Mouse (Mus musculus) limb, embryonic 10.5 days (tissue): ENCODE data around the gene Rpl13. TPM values are rescaled to one million over a fixed set of nuclear protein-coding genes. Genes with fewer than 3 reads are reported as not detected.

Experiments used
- DNase-seq: peaks from one replicate; pipeline ENCODE4 v3.0.0-alpha.2; 2017; ENCODE audit warnings: low spot score
- H3K27ac ChIP-seq: fragments of 300-500 bp; sonication (generic); 2 replicates; pipeline ENCODE4 v1.5.1; 2016; ENCODE audit warnings: mild to moderate bottlenecking
- H3K27me3 ChIP-seq: fragments of 300-500 bp; sonication (generic); 2 replicates; pipeline ENCODE4 v1.6.1; 2016; ENCODE audit warnings: low read depth, mild to moderate bottlenecking; ENCODE audit not compliant: poor library complexity, severe bottlenecking
- H3K36me3 ChIP-seq: fragments of 300-500 bp; sonication (generic); 2 replicates; pipeline ENCODE4 v1.6.1; 2016; ENCODE audit warnings: mild to moderate bottlenecking, moderate library complexity
- H3K4me1 ChIP-seq: fragments of 300-500 bp; sonication (generic); 2 replicates; pipeline ENCODE4 v1.6.1; 2016
- H3K4me3 ChIP-seq: fragments of 300-500 bp; sonication (generic); 2 replicates; pipeline ENCODE4 v1.5.1; 2016; ENCODE audit warnings: mild to moderate bottlenecking, moderate library complexity
- H3K9me3 ChIP-seq: fragments of 300-500 bp; sonication (generic); replicated peaks from 2 replicates; pipeline ENCODE4 v1.6.1; 2016; ENCODE audit warnings: mild to moderate bottlenecking
- WGBS: fragments of 180-500 bp; shearing (Covaris S2); methylation state at CpG from one replicate; pipeline ENCODE4 v1.1.7; 2016; 5-methylcytosine and 5-hydroxymethylcytosine counted together
- polyA plus RNA-seq: library from polyadenylated mRNA; unstranded; fragments of >200 nt; fragmentation: Nextera tagmentation; extraction: Ambion mirVana; gene quantifications from 2 replicates; pipeline ENCODE4 v1.2.1, GENCODE M21; 2016

The Rpl13 gene
- polyA plus RNA-seq, 1 experiment from 2014 or later: 1,397 TPM

DNA sequence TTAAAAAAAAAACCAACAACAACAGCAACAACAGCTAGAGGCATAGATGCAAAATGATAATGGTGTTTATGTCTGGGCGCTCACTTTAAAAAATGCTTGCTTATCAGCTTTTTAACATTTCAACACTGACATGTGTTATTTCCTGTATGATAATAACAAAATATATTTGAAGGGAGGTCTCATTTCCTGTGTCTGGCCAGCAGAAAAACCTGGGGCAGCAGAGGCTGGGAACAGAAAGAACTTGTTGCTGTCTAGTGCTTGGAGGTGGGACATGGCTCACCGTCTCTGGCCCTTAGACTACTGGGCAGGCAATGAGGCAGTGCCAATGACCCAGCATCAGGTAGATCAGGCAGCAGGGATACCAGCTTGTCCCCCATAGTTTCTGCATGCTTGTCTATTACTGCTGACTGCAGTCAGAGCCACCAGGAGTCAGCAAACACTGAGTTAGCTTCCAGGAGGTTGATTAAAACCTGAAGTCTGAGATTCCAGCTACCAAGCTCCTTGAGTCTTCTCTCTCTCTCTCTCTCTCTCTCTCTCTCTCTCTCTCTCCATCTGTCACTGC, 11.8 kb downstream of the Rpl13 start:
- Histone ChIP-seq H3K27me3 (peaks cover 44% of the 10 kb centered on the region), H3K27ac (no peak overlapping the region), H3K4me1 (peaks cover 46% of the 10 kb centered on the region), H3K4me3 (no peak overlapping the region), H3K9me3 (no peaks in the 10 kb centered on the region), H3K36me3 (no peaks in the 10 kb centered on the region)
- DNase-seq: no peak
- WGBS: 71% methylated on average over 2 of the region's 2 CpGs

GRCm38 (mm10) chr8:123114644-123115043, 12.5 kb downstream of the Rpl13 start:
- Histone ChIP-seq H3K36me3 (no peaks in the 10 kb centered on the region), H3K9me3 (no peaks in the 10 kb centered on the region), H3K4me3 (no peak overlapping the region), H3K27me3 (peaks cover 50% of the 10 kb centered on the region), H3K27ac (no peak overlapping the region), H3K4me1 (peaks cover 46% of the 10 kb centered on the region)
- no peak for DNase-seq
- WGBS: 90% methylated on average over 3 of the region's 3 CpGs

- DNase-seq: peak; percentile 55
- peaks cover 37% of the 10 kb centered on the region for H3K4me1 ChIP-seq
- WGBS: 1% methylated on average over 51 of the region's 51 CpGs
- no peaks in the 10 kb centered on the region for H3K9me3 ChIP-seq
- peak within 1 kb of the TSS; percentile 47 for H3K27ac ChIP-seq
- peaks cover 62% of the 10 kb centered on the region for H3K27me3 ChIP-seq
- H3K4me3 ChIP-seq: peak within 1 kb of the TSS; percentile 61
- H3K36me3 ChIP-seq: no peaks in the 10 kb centered on the region
Measured at GRCm38 (mm10) chr8:123117127-123117731, 15.1 kb downstream of the Rpl13 start, which contains the start of gene Cpne7. Cpne7 (plus strand) TSS chr8:123117374.

DNA sequence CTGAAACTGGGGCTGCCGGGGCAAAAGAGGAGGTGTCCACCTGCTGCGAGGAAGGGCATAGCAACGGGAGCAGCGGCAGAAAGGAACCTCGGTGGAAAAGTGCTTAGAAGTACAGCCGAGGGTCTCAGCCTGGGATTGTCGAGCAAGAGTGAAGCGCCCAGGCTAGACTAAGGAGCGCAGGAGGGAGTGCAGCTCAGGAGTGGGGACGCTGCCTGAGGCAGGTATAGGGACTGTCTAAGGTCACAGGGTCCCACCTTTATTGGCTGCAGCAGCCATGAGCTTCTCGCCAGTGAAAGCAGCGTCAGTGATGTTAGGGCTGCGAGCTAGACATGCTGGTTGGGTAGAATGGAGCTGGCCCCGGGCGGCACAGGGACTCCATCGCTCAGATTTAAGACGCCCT, 15.6 kb downstream of the Rpl13 start:
- no peaks in the 10 kb centered on the region for H3K36me3 ChIP-seq
- peaks cover 67% of the 10 kb centered on the region for H3K27me3 ChIP-seq
- H3K27ac ChIP-seq: no peak overlapping the region
- no peak for DNase-seq
- peak overlapping the region; percentile 61 for H3K4me3 ChIP-seq
- no peaks in the 10 kb centered on the region for H3K9me3 ChIP-seq
- H3K4me1 ChIP-seq: peaks cover 37% of the 10 kb centered on the region
- 2% methylated on average over 17 of the region's 17 CpGs for WGBS

DNA sequence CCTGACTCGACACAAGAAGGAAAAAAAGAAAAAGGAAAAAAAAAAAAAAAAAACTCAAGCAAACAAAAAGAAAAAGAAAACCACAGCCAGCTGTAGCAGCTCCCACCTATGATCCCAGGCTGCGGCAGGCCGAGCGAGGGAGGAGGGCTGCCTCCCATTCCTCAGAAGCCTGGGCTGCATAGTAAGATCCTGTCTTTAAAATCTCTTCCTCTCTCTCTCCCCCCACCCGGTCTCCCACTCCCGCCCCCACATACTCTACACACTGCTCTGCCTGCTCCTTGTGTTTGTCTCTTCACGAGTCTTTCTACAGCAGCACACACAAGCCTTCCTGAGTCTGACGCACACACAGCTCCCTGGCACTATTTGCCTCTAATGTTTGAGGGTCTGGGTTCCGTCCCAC, 19.9 kb downstream of the Rpl13 start:
- Histone ChIP-seq H3K4me3 (no peak overlapping the region), H3K9me3 (no peaks in the 10 kb centered on the region), H3K36me3 (no peaks in the 10 kb centered on the region), H3K4me1 (peaks cover 34% of the 10 kb centered on the region), H3K27ac (0 out of 2 replicates have a peak overlapping the region, but pooled peaks have one; percentile 19), H3K27me3 (peaks cover 74% of the 10 kb centered on the region)
- WGBS: 72% methylated on average over 9 of the region's 9 CpGs
- DNase-seq: no peak

GRCm38 (mm10) chr8:123122670-123123069, 20.5 kb downstream of the Rpl13 start:
- Histone ChIP-seq H3K4me1 (peaks cover 31% of the 10 kb centered on the region), H3K9me3 (no peaks in the 10 kb centered on the region), H3K4me3 (no peak overlapping the region), H3K27me3 (peaks cover 73% of the 10 kb centered on the region), H3K36me3 (no peaks in the 10 kb centered on the region), H3K27ac (no peak overlapping the region)
- WGBS: 85% methylated on average over 5 of the region's 5 CpGs
- no peak for DNase-seq

DNA sequence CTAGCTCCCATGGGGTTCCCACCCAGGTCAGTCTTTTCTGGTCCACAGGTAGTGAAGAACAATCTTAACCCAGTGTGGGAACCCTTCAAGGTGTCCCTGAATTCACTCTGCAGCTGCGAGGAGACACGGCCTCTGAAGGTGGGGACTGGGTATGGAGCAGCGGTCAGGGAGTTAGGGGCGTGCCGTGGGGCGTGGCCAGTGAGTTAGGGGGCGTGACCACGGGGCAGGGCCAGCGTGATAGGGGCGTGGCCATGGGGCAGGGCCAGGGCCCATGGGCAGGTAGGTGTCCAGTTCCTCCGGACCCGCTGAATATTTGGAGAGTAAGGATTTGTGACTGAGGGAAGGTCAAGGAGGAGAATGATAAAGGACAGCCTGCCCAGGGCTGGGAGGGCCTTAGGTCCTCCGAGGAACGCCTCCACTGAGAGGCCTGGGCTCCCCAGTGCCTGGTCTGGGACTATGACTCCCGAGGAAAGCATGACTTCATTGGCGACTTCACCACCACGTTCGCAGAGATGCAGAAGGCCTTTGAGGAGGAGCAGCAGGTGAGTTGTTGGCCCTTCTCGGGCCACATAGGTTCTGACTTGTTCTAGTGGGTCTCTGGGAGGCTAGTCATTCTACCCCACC, 24.2 kb downstream of the Rpl13 start:
- peak overlapping the region; percentile 24 for H3K4me3 ChIP-seq
- H3K36me3 ChIP-seq: no peaks in the 10 kb centered on the region
- peak; percentile 87 for DNase-seq
- 6% methylated on average over 19 of the region's 19 CpGs for WGBS
- H3K4me1 ChIP-seq: peaks cover 24% of the 10 kb centered on the region
- H3K27ac ChIP-seq: no peak overlapping the region
- H3K9me3 ChIP-seq: no peaks in the 10 kb centered on the region
- peaks cover 51% of the 10 kb centered on the region for H3K27me3 ChIP-seq

DNA sequence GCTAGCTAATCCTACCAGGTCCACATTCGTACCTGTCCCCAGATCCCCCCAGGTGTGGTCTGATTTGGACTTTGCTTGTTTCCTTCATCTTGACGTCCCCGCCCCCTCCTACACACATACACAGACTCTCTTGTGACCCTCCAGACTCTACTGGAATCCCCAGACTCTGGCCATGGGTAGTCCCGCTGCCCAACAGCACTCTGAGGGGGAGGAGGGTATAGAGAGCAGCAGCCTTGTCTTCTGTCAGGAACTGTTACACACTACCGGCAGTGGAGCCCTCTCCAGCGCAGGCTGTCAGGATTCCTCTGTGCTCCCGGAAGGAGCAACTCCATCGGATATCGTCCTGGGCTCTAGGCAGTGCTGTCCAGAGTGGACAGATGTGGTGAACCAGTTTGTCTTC, 28.9 kb downstream of the Rpl13 start:
- no peak for DNase-seq
- WGBS: 68% methylated on average over 9 of the region's 9 CpGs

DNA sequence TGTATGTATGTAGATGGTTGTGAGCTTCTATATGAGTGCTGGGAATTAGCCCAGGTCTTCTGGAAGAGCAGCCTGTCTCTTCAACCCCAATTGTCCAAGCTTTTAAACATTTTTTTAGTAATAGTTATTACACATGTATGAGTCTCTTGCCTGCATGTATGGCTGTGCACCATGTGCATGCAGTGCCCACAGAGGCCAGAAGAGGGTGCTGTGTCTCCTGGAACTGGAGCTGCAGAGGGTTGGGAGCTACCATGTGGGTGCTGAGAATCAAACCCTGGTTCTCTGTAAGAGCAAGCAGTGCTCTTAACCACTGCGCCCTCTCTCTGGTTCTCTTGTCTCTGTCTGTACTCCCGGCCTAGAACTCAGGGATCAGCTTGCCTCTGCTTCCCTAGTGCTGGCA, 30.8 kb downstream of the Rpl13 start:
- no peak overlapping the region for H3K4me3 ChIP-seq
- no peak for DNase-seq
- H3K36me3 ChIP-seq: no peaks in the 10 kb centered on the region
- H3K4me1 ChIP-seq: peaks cover 22% of the 10 kb centered on the region
- H3K9me3 ChIP-seq: no peaks in the 10 kb centered on the region
- 96% methylated on average over 2 of the region's 2 CpGs for WGBS
- 0 out of 2 replicates have a peak, but pooled peaks cover under 1% of the 10 kb centered on the region for H3K27me3 ChIP-seq
- H3K27ac ChIP-seq: no peak overlapping the region

More for the DNA sequence above, 28.9 kb downstream of the Rpl13 start:
- Histone ChIP-seq H3K4me3 (no peak overlapping the region), H3K27ac (no peak overlapping the region), H3K9me3 (no peaks in the 10 kb centered on the region), H3K27me3 (peaks cover 18% of the 10 kb centered on the region), H3K36me3 (no peaks in the 10 kb centered on the region), H3K4me1 (peaks cover 23% of the 10 kb centered on the region)

DNA sequence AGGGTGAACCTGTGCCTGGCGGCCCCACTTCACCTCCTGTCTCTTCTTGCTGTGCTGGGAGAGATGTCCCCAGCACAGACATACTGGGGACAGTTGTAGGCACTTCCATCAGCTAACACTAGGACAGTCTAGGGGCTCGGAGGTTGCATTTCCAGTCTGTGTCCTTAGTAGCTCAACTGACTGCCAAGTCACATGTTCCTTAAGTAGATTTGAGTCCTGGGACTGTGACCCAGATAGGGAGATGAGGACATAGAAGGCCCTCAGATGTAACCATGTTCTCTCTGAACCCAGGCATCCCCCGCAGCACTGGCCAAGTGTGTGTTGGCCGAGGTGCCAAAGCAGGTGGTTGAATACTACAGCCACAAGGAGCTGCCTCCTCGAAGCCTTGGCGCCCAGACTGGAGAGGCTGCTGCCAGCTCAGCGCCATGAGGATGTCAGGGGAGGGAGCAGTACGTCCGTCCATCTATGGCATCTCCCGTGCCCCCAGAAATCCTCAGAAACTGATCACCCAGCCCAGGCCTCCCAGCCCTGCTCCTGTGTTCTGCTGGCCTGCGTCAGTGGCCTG, 32.1 kb downstream of the Rpl13 start:
- no peaks in the 10 kb centered on the region for H3K36me3 ChIP-seq
- DNase-seq: no peak
- no peaks in the 10 kb centered on the region for H3K9me3 ChIP-seq
- H3K27me3 ChIP-seq: no peaks in the 10 kb centered on the region
- H3K4me3 ChIP-seq: no peak overlapping the region
- 91% methylated on average over 11 of the region's 11 CpGs for WGBS
- no peak overlapping the region for H3K27ac ChIP-seq
- H3K4me1 ChIP-seq: peaks cover 31% of the 10 kb centered on the region

GRCm38 (mm10) chr8:123135406-123135805, 33.3 kb downstream of the Rpl13 start:
- Histone ChIP-seq H3K4me3 (no peak overlapping the region), H3K36me3 (no peaks in the 10 kb centered on the region), H3K27ac (no peak overlapping the region), H3K4me1 (peaks cover 31% of the 10 kb centered on the region), H3K9me3 (no peaks in the 10 kb centered on the region), H3K27me3 (no peaks in the 10 kb centered on the region)
- DNase-seq: no peak
- 50% methylated on average over 7 of the region's 7 CpGs for WGBS

- Histone ChIP-seq H3K27ac (no peak overlapping the region), H3K4me1 (peaks cover 31% of the 10 kb centered on the region)
Measured at GRCm38 (mm10) chr8:123135806-123136205, 33.7 kb downstream of the Rpl13 start.

GRCm38 (mm10) chr8:123136287-123136686, 34.1 kb downstream of the Rpl13 start:
- Histone ChIP-seq H3K36me3 (no peaks in the 10 kb centered on the region), H3K27me3 (no peaks in the 10 kb centered on the region), H3K27ac (no peak overlapping the region), H3K4me3 (no peak overlapping the region), H3K9me3 (no peaks in the 10 kb centered on the region), H3K4me1 (peaks cover 28% of the 10 kb centered on the region)
- 80% methylated on average over 9 of the region's 9 CpGs for WGBS
- DNase-seq: no peak

More at GRCm38 (mm10) chr8:123135806-123136205, 33.7 kb downstream of the Rpl13 start:
- no peaks in the 10 kb centered on the region for H3K9me3 ChIP-seq
- no peaks in the 10 kb centered on the region for H3K36me3 ChIP-seq
- no peaks in the 10 kb centered on the region for H3K27me3 ChIP-seq
- DNase-seq: no peak
- H3K4me3 ChIP-seq: no peak overlapping the region
- WGBS: 58% methylated on average over 9 of the region's 9 CpGs
